In the genomic region with DNA sequence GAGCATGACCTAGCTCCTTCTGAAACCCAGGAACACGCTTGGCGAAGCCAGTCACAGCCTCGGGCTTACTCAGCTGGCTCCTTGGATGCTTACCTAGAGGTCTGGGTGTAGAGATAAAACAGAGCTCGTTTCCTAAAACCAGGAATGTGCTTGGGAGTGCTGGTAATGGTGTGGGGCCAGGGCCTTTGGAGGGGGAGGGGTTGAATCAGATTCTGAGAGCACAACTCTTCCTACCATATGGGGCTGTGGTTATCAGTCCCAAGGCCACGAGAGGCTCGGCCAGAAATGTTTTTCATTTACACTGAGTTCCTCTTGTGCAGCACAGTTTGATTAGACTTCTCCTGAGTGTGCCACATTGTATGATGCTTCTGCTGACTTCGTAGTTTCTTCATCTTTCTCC, we compare ENCODE assay signal across 8 mouse cellular contexts.
DNase-seq lines count a peak whose midpoint lies in the region; ATAC-seq and TF ChIP-seq lines count a peak whose summit lies in the region.

No protein-coding gene starts in this region.

- 0 out of 2 replicates have a peak, but pooled peaks cover 4% of the 10 kb centered on the region for H3K9me3 ChIP-seq in forebrain, embryonic 12.5 days
- peaks cover 7% of the 10 kb centered on the region for H3K9me3 ChIP-seq in limb, embryonic 12.5 days
- no peaks in the 10 kb centered on the region for H3K9me3 ChIP-seq in stomach, postnatal 0 days (ENCODE audit: control insufficient read depth, low read length)

- no peak overlapping the region for H3K9ac ChIP-seq in forebrain, embryonic 12.5 days
- H3K9ac ChIP-seq in limb, embryonic 12.5 days (replicated peaks) = no peak overlapping the region
- no peak overlapping the region for H3K9ac ChIP-seq in stomach, postnatal 0 days (ENCODE audit: low read length)

- 92% methylated on average over 7 of the region's 7 CpGs for WGBS in forebrain, embryonic 12.5 days
- 93% methylated on average over 7 of the region's 7 CpGs for WGBS in limb, embryonic 12.5 days
- WGBS in stomach, postnatal 0 days = 91% methylated on average over 7 of the region's 7 CpGs

- H3K36me3 ChIP-seq in forebrain, embryonic 12.5 days (replicated peaks) = no peaks in the 10 kb centered on the region
- no peaks in the 10 kb centered on the region for H3K36me3 ChIP-seq in limb, embryonic 12.5 days
- no peaks in the 10 kb centered on the region for H3K36me3 ChIP-seq in stomach, postnatal 0 days (ENCODE audit: control insufficient read depth, insufficient read depth, low read length)

- H3K4me1 ChIP-seq in forebrain, embryonic 12.5 days = peaks cover 5% of the 10 kb centered on the region
- H3K4me1 ChIP-seq in limb, embryonic 12.5 days (replicated peaks) = no peaks in the 10 kb centered on the region
- no peaks in the 10 kb centered on the region for H3K4me1 ChIP-seq in stomach, postnatal 0 days (replicated peaks; ENCODE audit: control insufficient read depth, insufficient read depth)

- DNase-seq in heart, adult 11 months = peak; percentile 91
- DNase-seq in heart, adult 8-10 months (ENCODE audit: low spot score) = no peak
- DNase-seq in right cerebral cortex, postnatal 10 days (ENCODE audit: low spot score in 2 of 2) = peak; percentile 27 to 43
- no peak for DNase-seq in right cerebral cortex, postnatal 25 days
- DNase-seq in stomach, postnatal 0 days (ENCODE audit: low spot score) = no peak
- no peak for DNase-seq in ovary, postnatal 10 days (ENCODE audit: low spot score)

- no peak overlapping the region for H3K27ac ChIP-seq in forebrain, embryonic 12.5 days
- peak overlapping the region; percentile 95; the same call in 1 of the 2 replicates for H3K27ac ChIP-seq in limb, embryonic 12.5 days
- H3K27ac ChIP-seq in stomach, postnatal 0 days (replicated peaks) = no peak overlapping the region

- no peak for TF ChIP-seq EP300 in stomach, postnatal 0 days (optimal IDR thresholded peaks at IDR 0.05)

- no peaks in the 10 kb centered on the region for H3K27me3 ChIP-seq in forebrain, embryonic 12.5 days
- no peaks in the 10 kb centered on the region for H3K27me3 ChIP-seq in limb, embryonic 12.5 days
- no peaks in the 10 kb centered on the region for H3K27me3 ChIP-seq in stomach, postnatal 0 days (ENCODE audit: control insufficient read depth, insufficient read depth, low read length)

- H3K4me3 ChIP-seq in forebrain, embryonic 12.5 days (replicated peaks) = peak overlapping the region; percentile 66
- H3K4me3 ChIP-seq in limb, embryonic 12.5 days (replicated peaks) = peak overlapping the region; percentile 62
- H3K4me3 ChIP-seq in stomach, postnatal 0 days (ENCODE audit: low read depth, low read length) = peak overlapping the region; percentile 63; the same call in 1 of the 2 replicates

- peak overlapping the region; percentile 54 for H3K4me2 ChIP-seq in forebrain, embryonic 12.5 days
- H3K4me2 ChIP-seq in limb, embryonic 12.5 days = peak overlapping the region; percentile 54
- peak overlapping the region; percentile 64; the same call in 1 of the 2 replicates for H3K4me2 ChIP-seq in stomach, postnatal 0 days (replicated peaks; ENCODE audit: low read depth)

- TF ChIP-seq CTCF in stomach, postnatal 0 days (IDR thresholded peaks at IDR 0.05; ENCODE audit: low read depth) = no peak

- ATAC-seq in forebrain, embryonic 12.5 days (ENCODE audit: low FRiP score) = no peak
- ATAC-seq in limb, embryonic 12.5 days (ENCODE audit: insufficient number of reproducible peaks, insufficient read depth, low FRiP score, low TSS enrichment, low read depth) = no peak
- ATAC-seq in stomach, postnatal 0 days (ENCODE audit: low FRiP score, low TSS enrichment) = no peak

Comparison
In these comparisons a context has a peak if more than half of its experiments do, and no peak if none do; other contexts are left out.
1. DNase-seq: peak in heart, adult 11 months (single experiment) and right cerebral cortex, postnatal 10 days (2 of 2); none in heart, adult 8-10 months (single experiment), right cerebral cortex, postnatal 25 days (single experiment), stomach, postnatal 0 days (single experiment) and ovary, postnatal 10 days (single experiment).
2. Peak in every context shown above with its lines, with median percentiles within 50 percentile points of each other: H3K4me2 ChIP-seq and H3K4me3 ChIP-seq.